Mouse (Mus musculus): ENCODE results near the gene Slc4a3.

GRCm38 (mm10) chr1:75561221-75561897 is 15.3 kb downstream of the Slc4a3 start:
- TF ChIP-seq POLR2A (IDR thresholded peaks at IDR 0.05; ENCODE audit: borderline replicate concordance, control insufficient read depth, low read depth, low read length) (no peak), CTCF (IDR thresholded peaks at IDR 0.05; ENCODE audit: control insufficient read depth, insufficient read depth, low read length) (no peak)

All from bone marrow, adult 2 months (tissue).